9 mouse cellular contexts compared by ENCODE assay signal in the genomic region with DNA sequence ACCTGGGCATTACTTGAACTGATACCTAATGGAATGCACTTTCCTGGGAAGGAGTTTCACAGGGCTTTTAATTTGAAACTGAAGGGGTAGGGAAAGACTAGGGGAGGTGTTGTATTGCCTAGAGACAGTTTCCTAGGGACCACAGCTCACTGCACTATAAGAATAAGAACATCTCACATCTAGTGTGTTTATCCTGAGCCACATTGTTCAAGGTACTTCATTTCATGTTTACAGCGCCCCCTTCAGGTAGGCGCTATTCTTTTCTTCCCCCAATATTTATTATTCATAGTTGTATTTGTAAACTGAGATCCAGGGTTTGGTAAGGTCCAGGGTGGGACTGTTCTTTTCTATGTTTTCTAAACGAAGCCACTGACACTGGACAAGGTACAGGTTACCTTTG. TPM values are rescaled to one million over a fixed set of nuclear protein-coding genes. Genes with fewer than 3 reads are reported as not detected.
DNase-seq lines count a peak whose midpoint lies in the region; ATAC-seq and TF ChIP-seq lines count a peak whose summit lies in the region.
"Had no signal": no experiment of that assay in that cellular context is flagged by ENCODE, and none has a peak within 500 bp of the region (broad histone marks: within the 10 kb centered on the region; RNA-seq: fewer than 3 reads in every experiment).

No protein-coding gene starts in this region.

- H3K36me3 ChIP-seq in forebrain, postnatal 0 days (ENCODE audit: insufficient read depth): no peaks in the 10 kb centered on the region
- no peaks in the 10 kb centered on the region for H3K36me3 ChIP-seq in forebrain, embryonic 11.5 days (ENCODE audit: control insufficient read depth, insufficient read depth, low read length)
- H3K36me3 ChIP-seq: heart, embryonic 10.5 days had no signal

- TF ChIP-seq CTCF in forebrain, postnatal 0 days (IDR thresholded peaks at IDR 0.05; ENCODE audit: low read depth): peak; percentile 40

- 7% methylated on average over 3 of the region's 3 CpGs for WGBS in forebrain, postnatal 0 days
- WGBS in forebrain, embryonic 11.5 days: 9% methylated on average over 3 of the region's 3 CpGs

- H3K4me1 ChIP-seq in forebrain, postnatal 0 days (ENCODE audit: insufficient read depth): no peaks in the 10 kb centered on the region
- no peaks in the 10 kb centered on the region for H3K4me1 ChIP-seq in forebrain, embryonic 11.5 days (replicated peaks; ENCODE audit: control insufficient read depth, insufficient read depth, low read length)
- H3K4me1 ChIP-seq: heart, embryonic 10.5 days had no signal

- H3K4me3 ChIP-seq in forebrain, postnatal 0 days (ENCODE audit: low read depth, low read length): no peak overlapping the region
- no peak overlapping the region for H3K4me3 ChIP-seq in forebrain, embryonic 11.5 days (ENCODE audit: low read depth, low read length)
- H3K4me3 ChIP-seq: heart, embryonic 10.5 days had no signal

- H3K9me3 ChIP-seq in forebrain, postnatal 0 days (ENCODE audit: low read length): no peaks in the 10 kb centered on the region
- H3K9me3 ChIP-seq in forebrain, embryonic 11.5 days (ENCODE audit: control insufficient read depth, low read length): no peaks in the 10 kb centered on the region
- H3K9me3 ChIP-seq: heart, embryonic 10.5 days had no signal

- H3K27me3 ChIP-seq in forebrain, postnatal 0 days (ENCODE audit: insufficient read depth, low read length): no peaks in the 10 kb centered on the region
- H3K27me3 ChIP-seq in forebrain, embryonic 11.5 days (ENCODE audit: control insufficient read depth, insufficient read depth, low read length): no peaks in the 10 kb centered on the region

- DNase-seq in forebrain, postnatal 0 days: no peak
- DNase-seq in forebrain, embryonic 11.5 days (ENCODE audit: low spot score): no peak
- peak; percentile 29 for DNase-seq in urinary bladder, postnatal 25 days (ENCODE audit: low spot score)
- no peak for DNase-seq in urinary bladder, postnatal 14 days (ENCODE audit: low spot score)
- DNase-seq in lung, postnatal 10 days: peak; percentile 54
- DNase-seq in right cerebral cortex, adult 18-20 months: no peak
- DNase-seq in testis, postnatal 10 days (ENCODE audit: low spot score): no peak
- no peak for DNase-seq in cerebellum, postnatal 36 days

- H3K27ac ChIP-seq in forebrain, postnatal 0 days (ENCODE audit: low read depth, low read length): no peak overlapping the region
- no peak overlapping the region for H3K27ac ChIP-seq in forebrain, embryonic 11.5 days (ENCODE audit: low read depth, low read length)
- H3K27ac ChIP-seq: heart, embryonic 10.5 days had no signal

- H3K4me2 ChIP-seq in forebrain, postnatal 0 days (ENCODE audit: low read depth): no peak overlapping the region
- no peak overlapping the region for H3K4me2 ChIP-seq in forebrain, embryonic 11.5 days (ENCODE audit: low read depth, low read length, severe bottlenecking)

- no peak for ATAC-seq in forebrain, postnatal 0 days
- no peak for ATAC-seq in forebrain, embryonic 11.5 days (replicated peaks; ENCODE audit: low FRiP score)

- H3K9ac ChIP-seq in forebrain, postnatal 0 days: no peak overlapping the region
- H3K9ac ChIP-seq in forebrain, embryonic 11.5 days (ENCODE audit: low read length): no peak overlapping the region

RNA-seq across cellular contexts. Expression of a gene that starts 5.8 kb away (rescaled TPM):
- total RNA-seq in forebrain, postnatal 0 days (2014; rRNA removed): 0.23 and 0.43 TPM in 2 replicates
- 0.08 and 0.18 TPM in 2 replicates for polyA plus RNA-seq in forebrain, postnatal 0 days (2015; fragmentation: Nextera tagmentation; extraction: Ambion mirVana)
- polyA plus RNA-seq in forebrain, embryonic 11.5 days (2014; fragmentation: Nextera tagmentation; extraction: Ambion mirVana): 0.13 TPM in 1 of 2 replicates, not detected in the other
- polyA plus RNA-seq: heart, embryonic 10.5 days had no signal

RNA-seq across cellular contexts. Expression of a gene that starts 6.7 kb away (rescaled TPM):
- 430 and 485 TPM in 2 replicates for total RNA-seq in forebrain, postnatal 0 days (2014; rRNA removed)
- polyA plus RNA-seq in forebrain, postnatal 0 days (2015; fragmentation: Nextera tagmentation; extraction: Ambion mirVana): 209 and 211 TPM in 2 replicates
- 507 and 586 TPM in 2 replicates for polyA plus RNA-seq in forebrain, embryonic 11.5 days (2014; fragmentation: Nextera tagmentation; extraction: Ambion mirVana)

RNA-seq across cellular contexts. Expression of a gene that starts 14.6 kb away (rescaled TPM):
- 7.5 and 13.0 TPM in 2 replicates for total RNA-seq in forebrain, postnatal 0 days (2014; rRNA removed)
- 6.0 and 8.2 TPM in 2 replicates for polyA plus RNA-seq in forebrain, postnatal 0 days (2015; fragmentation: Nextera tagmentation; extraction: Ambion mirVana)
- polyA plus RNA-seq in forebrain, embryonic 11.5 days (2014; fragmentation: Nextera tagmentation; extraction: Ambion mirVana): 12.8 and 14.6 TPM in 2 replicates

RNA-seq across cellular contexts. Expression of a gene that starts 17.6 kb away (rescaled TPM):
- 32.8 and 33.3 TPM in 2 replicates for total RNA-seq in forebrain, postnatal 0 days (2014; rRNA removed)
- polyA plus RNA-seq in forebrain, postnatal 0 days (2015; fragmentation: Nextera tagmentation; extraction: Ambion mirVana): 25.0 and 29.3 TPM in 2 replicates
- polyA plus RNA-seq in forebrain, embryonic 11.5 days (2014; fragmentation: Nextera tagmentation; extraction: Ambion mirVana): 31.9 and 37.3 TPM in 2 replicates

RNA-seq across cellular contexts. Expression of a gene that starts 26.6 kb away (rescaled TPM):
- total RNA-seq in forebrain, postnatal 0 days (2014; rRNA removed): 32.9 and 47.7 TPM in 2 replicates
- polyA plus RNA-seq in forebrain, postnatal 0 days (2015; fragmentation: Nextera tagmentation; extraction: Ambion mirVana): 6.8 and 8.8 TPM in 2 replicates
- polyA plus RNA-seq in forebrain, embryonic 11.5 days (2014; fragmentation: Nextera tagmentation; extraction: Ambion mirVana): 10.8 and 11.2 TPM in 2 replicates

Comparison
In these comparisons a context has a peak if more than half of its experiments do, and no peak if none do; other contexts are left out.
1. DNase-seq: peak in urinary bladder, postnatal 25 days (single experiment) and lung, postnatal 10 days (single experiment); none in forebrain, postnatal 0 days (single experiment), forebrain, embryonic 11.5 days (single experiment), urinary bladder, postnatal 14 days (single experiment), right cerebral cortex, adult 18-20 months (single experiment), testis, postnatal 10 days (single experiment) and cerebellum, postnatal 36 days (0 of 2).